In the genomic region with DNA sequence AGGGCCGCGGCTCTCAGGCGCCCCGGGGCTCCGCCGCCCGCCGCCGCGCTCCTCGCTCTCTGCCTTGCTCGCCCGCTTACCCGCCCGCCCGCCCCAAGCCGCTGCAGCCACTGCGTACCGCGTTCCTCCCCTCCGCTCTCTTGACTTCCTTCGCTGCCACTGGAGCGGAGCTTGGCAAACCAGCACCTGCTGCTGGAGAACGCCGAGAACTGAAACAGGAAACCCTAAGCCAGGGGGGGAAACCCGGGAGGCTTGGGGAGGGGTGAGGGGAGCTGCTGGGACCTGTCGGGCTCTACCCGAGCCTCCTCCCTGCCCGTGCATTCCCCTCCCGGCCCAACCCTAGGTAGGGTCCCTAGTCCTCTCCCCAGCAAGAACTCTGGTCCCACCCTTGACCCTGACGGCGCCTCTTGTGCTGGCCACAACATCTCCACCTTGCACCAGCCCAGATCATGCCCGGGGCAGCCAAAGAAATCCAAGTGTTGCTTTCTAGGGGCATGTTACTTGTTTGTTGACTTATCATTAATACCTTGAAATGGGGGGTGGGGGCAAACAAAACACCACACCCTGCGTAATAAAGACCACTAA, we compare ENCODE assay signal across 8 mouse cellular contexts. TPM values are rescaled to one million over a fixed set of nuclear protein-coding genes. Genes with fewer than 3 reads are reported as not detected.
DNase-seq lines count a peak whose midpoint lies in the region; ATAC-seq and TF ChIP-seq lines count a peak whose summit lies in the region.

No protein-coding gene starts in this region.

- no peak overlapping the region for H3K27ac ChIP-seq in embryonic fibroblast, embryonic 13.5 days (ENCODE audit: insufficient read depth, low read length)
- H3K27ac ChIP-seq in heart, embryonic 13.5 days (replicated peaks), result peak overlapping the region; percentile 94
- H3K27ac ChIP-seq in liver, embryonic 15.5 days (replicated peaks), result 0 out of 2 replicates have a peak overlapping the region, but pooled peaks have one; percentile 24
- H3K27ac ChIP-seq in neural tube, embryonic 14.5 days (ENCODE audit: low read depth, low read length), result peak overlapping the region; percentile 98

- DNase-seq in CD4-positive helper T cell, adult 2 months (ENCODE audit: low read depth, low spot score), result peak; percentile 51
- DNase-seq in adrenal gland, postnatal 36 days, result peak; percentile 87 to 88
- peak; percentile 88 for DNase-seq in kidney, postnatal 10 days
- peak; percentile 65 to 67 for DNase-seq in thymus, adult 18-20 months

- peak; percentile 35; the same call in 1 of the 2 replicates for TF ChIP-seq CTCF in embryonic fibroblast, embryonic 13.5 days (IDR thresholded peaks at IDR 0.05; ENCODE audit: borderline replicate concordance, insufficient read depth, low read length)

- peak overlapping the region; percentile 98 for H3K9ac ChIP-seq in heart, embryonic 13.5 days
- peak overlapping the region; percentile 59 for H3K9ac ChIP-seq in liver, embryonic 15.5 days
- peak overlapping the region; percentile 99 for H3K9ac ChIP-seq in neural tube, embryonic 14.5 days (replicated peaks; ENCODE audit: low read depth, low read length)

- peak overlapping the region; percentile 38 for H3K4me3 ChIP-seq in embryonic fibroblast, embryonic 13.5 days (ENCODE audit: insufficient read depth, low read length)
- peak overlapping the region; percentile 94 for H3K4me3 ChIP-seq in heart, embryonic 13.5 days
- peak overlapping the region; percentile 66 for H3K4me3 ChIP-seq in liver, embryonic 15.5 days (replicated peaks)
- peak overlapping the region; percentile 92 for H3K4me3 ChIP-seq in neural tube, embryonic 14.5 days (ENCODE audit: low read depth, low read length)

- H3K27me3 ChIP-seq in heart, embryonic 13.5 days (replicated peaks), result peaks cover 21% of the 10 kb centered on the region
- peaks cover 65% of the 10 kb centered on the region for H3K27me3 ChIP-seq in liver, embryonic 15.5 days
- H3K27me3 ChIP-seq in neural tube, embryonic 14.5 days (ENCODE audit: control insufficient read depth, insufficient read depth, low read length), result peaks cover 5% of the 10 kb centered on the region; the same call in 1 of the 2 replicates

- peak; percentile 62; the same call in 1 of the 2 replicates for ATAC-seq in heart, embryonic 13.5 days (ENCODE audit: extremely low read depth, insufficient number of reproducible peaks, low FRiP score, low TSS enrichment)
- no peak; the same call in 1 of the 2 replicates for ATAC-seq in liver, embryonic 15.5 days (ENCODE audit: insufficient read depth)
- ATAC-seq in neural tube, embryonic 14.5 days (ENCODE audit: low read depth), result peak; percentile 93

- TF ChIP-seq POLR2A in embryonic fibroblast, embryonic 13.5 days (IDR thresholded peaks at IDR 0.05; ENCODE audit: low read depth, low read length), result peak; percentile 82

- H3K9me3 ChIP-seq in heart, embryonic 13.5 days, result no peaks in the 10 kb centered on the region
- H3K9me3 ChIP-seq in liver, embryonic 15.5 days (replicated peaks), result no peaks in the 10 kb centered on the region
- H3K9me3 ChIP-seq in neural tube, embryonic 14.5 days (ENCODE audit: control insufficient read depth, low read length), result no peaks in the 10 kb centered on the region

- peaks cover 6% of the 10 kb centered on the region for H3K4me1 ChIP-seq in embryonic fibroblast, embryonic 13.5 days (ENCODE audit: control insufficient read depth, insufficient read depth, low read length)
- H3K4me1 ChIP-seq in heart, embryonic 13.5 days, result peaks cover 39% of the 10 kb centered on the region
- H3K4me1 ChIP-seq in liver, embryonic 15.5 days (replicated peaks), result peaks cover 16% of the 10 kb centered on the region
- peaks cover 13% of the 10 kb centered on the region for H3K4me1 ChIP-seq in neural tube, embryonic 14.5 days (ENCODE audit: control insufficient read depth, insufficient read depth, low read length)

- no peaks in the 10 kb centered on the region for H3K36me3 ChIP-seq in heart, embryonic 13.5 days
- H3K36me3 ChIP-seq in liver, embryonic 15.5 days (replicated peaks), result no peaks in the 10 kb centered on the region
- H3K36me3 ChIP-seq in neural tube, embryonic 14.5 days (ENCODE audit: control insufficient read depth, insufficient read depth, low read length), result no peaks in the 10 kb centered on the region

- 1% methylated on average over 34 of the region's 34 CpGs for WGBS in heart, embryonic 13.5 days
- 2% methylated on average over 34 of the region's 34 CpGs for WGBS in liver, embryonic 15.5 days (ENCODE audit: insufficient replicate concordance)
- WGBS in neural tube, embryonic 14.5 days, result 0% methylated on average over 17 of the region's 34 CpGs

- H3K4me2 ChIP-seq in heart, embryonic 13.5 days, result peak overlapping the region; percentile 77
- H3K4me2 ChIP-seq in liver, embryonic 15.5 days, result peak overlapping the region; percentile 89
- peak overlapping the region; percentile 68 for H3K4me2 ChIP-seq in neural tube, embryonic 14.5 days (ENCODE audit: low read depth, low read length)

RNA-seq across cellular contexts. Expression of a gene that starts 0.4 kb away (rescaled TPM):
- total RNA-seq in adrenal gland, postnatal 36 days (2021), result 10 to 100 TPM; 24.5 to 27.2 TPM
- polyA plus RNA-seq in embryonic fibroblast, embryonic 13.5 days (2011; ENCODE audit: insufficient read length, low read depth, missing spikeins), result 5.6 and 5.7 TPM in 2 replicates
- polyA plus RNA-seq in heart, embryonic 13.5 days (2015; fragmentation: Nextera tagmentation; extraction: Ambion mirVana), result 2.4 and 2.5 TPM in 2 replicates
- 0.48 and 0.51 TPM in 2 replicates for polyA plus RNA-seq in liver, embryonic 15.5 days (2015; fragmentation: Nextera tagmentation; extraction: Ambion mirVana)
- polyA plus RNA-seq in neural tube, embryonic 14.5 days (2014; fragmentation: Nextera tagmentation; extraction: Ambion mirVana), result 7.6 and 8.1 TPM in 2 replicates

Comparison
In these comparisons a context has a peak if more than half of its experiments do, and no peak if none do; other contexts are left out.
1. H3K4me3 ChIP-seq: peak in every context shown above with its lines; median percentile 94 in heart, embryonic 13.5 days; 92 in neural tube, embryonic 14.5 days; 66 in liver, embryonic 15.5 days; 38 in embryonic fibroblast, embryonic 13.5 days.